Mouse (Mus musculus) urinary bladder, postnatal 4 days (tissue): ENCODE measurements around the gene Thumpd2.

Experiments used
- DNase-seq, 2 experiments: peaks; one replicate each; pipeline ENCODE4 v3.0.0; 2021 to 2022; ENCODE audit warnings: low spot score in 2 of 2

The Thumpd2 gene

GRCm38 (mm10) chr17:81064979-81065311, at the start of gene Thumpd2:
Gene Thumpd2, minus strand, starts transcription at chr17:81065082.
- DNase-seq = peak; percentile 85 to 92

DNA sequence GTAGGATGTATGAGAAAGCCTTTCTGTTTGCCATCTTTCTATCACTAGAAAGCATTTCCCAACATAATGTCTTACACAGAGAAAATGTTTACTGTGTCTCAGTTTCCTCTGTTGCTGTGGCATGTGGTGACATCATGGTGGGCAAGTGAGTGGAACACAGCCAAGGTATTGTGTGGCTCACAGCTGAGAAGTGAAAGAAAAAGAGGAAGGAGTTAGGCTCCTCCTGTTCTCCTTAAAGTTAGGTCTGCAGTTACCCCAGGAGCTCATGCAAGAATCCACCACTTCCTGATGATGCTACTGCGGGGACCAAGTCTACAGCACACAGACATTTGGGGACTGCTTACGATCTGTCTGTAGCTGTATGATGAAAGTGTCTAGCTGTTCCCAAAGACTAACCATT, 39.4 kb upstream of the Thumpd2 start:
- DNase-seq = no peak

DNA sequence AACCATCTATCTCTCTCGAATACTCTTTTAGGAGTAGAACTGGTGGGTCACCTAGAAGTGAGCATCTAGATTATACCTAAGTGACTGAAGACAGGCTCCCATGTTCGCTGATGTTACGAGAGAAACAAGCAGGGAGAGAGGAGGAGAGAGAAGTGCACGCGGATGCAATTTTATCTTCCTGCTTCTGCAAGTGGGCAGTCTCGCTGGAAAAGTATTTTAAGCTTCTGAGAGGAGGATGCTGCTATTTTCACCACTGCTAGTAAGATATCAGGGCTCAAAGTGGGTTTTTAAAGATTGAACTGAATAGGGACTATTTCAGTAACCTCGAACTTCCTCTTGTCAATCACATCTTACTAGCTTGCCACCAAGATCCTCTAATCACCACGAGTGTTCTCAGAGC, 38.0 kb upstream of the Thumpd2 start:
- no peak for DNase-seq

DNA sequence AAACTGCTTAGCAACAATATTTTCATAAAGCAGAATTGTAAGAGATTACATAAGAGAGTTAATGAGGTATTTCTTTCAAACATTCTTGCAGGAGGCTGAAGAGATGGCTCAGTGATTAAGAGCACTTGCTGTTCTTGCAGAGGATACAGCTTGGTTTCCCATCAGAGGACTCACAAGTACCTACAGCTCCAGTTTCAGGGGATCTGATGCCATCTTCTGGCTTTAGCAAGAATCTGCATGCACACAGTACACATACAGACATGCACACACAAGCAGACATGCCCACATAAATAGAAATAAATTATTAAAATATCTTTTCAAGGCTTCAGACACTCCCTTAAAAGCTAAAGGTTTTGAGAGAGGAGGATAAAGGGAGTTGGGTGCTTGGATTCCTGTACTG, 33.6 kb upstream of the Thumpd2 start:
- no peak for DNase-seq

DNA sequence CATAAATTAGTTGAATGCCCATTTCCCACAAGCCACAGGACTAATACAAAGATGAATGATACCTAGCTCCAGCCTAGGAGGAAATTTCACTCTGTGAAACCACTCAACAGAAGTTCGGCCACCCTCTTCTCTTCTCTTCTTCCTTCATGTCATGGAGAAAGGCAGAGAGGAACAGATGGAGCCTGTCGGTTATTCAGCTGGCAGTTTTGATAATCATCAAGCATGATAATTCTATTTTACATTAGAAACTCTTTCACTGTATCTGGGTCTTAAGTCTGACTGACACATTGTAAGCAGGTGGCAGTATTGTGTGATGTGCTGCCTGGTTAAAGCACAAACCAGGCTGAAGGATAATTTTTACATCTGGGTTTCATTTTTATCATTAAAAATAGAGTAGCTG, 31.6 kb upstream of the Thumpd2 start:
- DNase-seq = no peak

- DNase-seq = no peak
These were observed 27.9 kb upstream of the Thumpd2 start for GRCm38 (mm10) chr17:81092794-81093193.

DNA sequence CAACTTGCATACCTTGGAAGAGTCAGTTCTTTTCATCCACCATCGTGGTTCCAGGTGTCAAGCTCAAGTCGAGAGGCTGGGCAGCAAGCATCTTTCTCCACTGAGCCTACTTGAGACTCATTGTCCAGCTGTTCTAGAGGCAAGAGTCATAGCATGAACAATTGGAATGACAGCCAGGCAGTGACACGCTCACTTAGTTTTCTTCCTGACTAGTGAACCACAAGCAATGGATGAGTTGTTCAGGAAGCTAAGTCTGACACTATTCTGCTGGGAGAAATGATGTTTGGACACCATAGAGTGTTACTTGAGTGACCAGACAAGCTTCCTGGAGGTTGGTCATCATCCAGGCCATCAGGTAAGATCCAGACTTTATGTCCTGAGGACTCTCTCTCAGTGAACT, 24.0 kb upstream of the Thumpd2 start:
- no peak for DNase-seq

DNA sequence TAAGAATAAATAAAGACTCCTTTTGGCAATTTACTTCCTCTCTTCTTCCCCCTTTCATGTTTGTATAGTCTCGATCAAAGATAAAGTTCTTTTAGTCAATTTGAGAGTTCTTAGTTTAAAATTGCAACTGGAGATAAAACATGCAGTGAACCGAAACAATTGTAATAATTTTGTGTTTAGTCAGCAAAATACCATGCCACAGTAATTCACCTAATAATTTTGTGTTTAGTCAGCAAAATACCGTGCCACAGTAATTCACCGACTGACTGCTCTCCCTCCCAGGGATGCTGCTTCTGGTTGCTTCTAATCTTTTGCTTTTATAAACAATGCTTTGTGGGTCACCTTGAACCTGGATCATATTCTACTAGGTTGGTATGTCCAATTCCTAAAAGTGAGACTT, 22.9 kb upstream of the Thumpd2 start:
- no peak for DNase-seq

DNA sequence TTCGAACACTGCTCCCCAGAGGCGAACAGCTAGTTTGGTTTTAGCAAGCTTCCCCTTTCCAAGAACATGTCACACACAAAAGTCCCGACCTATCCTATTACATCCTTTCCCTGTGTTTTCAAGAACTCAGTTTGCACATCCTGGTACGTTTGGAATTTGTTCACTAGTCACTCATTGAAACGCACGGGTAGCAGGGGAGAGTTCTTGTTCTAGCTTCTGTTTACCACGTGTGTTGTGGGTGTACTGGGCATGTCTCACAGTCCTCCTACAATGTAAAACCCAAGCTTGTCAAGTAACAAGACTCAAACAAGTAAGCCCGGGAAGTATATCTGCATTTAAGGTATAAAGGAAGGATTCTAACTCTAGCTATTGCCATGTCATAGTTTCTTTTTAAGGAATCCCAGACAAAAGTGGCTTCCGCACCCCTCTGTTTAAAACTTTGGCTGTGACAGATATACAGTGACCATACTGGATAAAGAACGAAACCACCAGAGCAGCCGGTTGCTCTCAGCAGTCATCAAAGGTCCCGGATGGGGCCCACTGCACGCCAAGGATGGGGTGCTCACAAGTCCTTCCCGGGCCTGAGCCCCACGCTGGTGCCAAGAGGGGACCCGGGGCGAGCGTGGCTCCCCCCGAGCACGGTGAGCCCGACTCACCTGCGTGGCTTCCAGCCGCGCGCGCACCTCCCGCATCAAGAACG, 453 bp downstream of the Thumpd2 start:
- DNase-seq = no peak

DNA sequence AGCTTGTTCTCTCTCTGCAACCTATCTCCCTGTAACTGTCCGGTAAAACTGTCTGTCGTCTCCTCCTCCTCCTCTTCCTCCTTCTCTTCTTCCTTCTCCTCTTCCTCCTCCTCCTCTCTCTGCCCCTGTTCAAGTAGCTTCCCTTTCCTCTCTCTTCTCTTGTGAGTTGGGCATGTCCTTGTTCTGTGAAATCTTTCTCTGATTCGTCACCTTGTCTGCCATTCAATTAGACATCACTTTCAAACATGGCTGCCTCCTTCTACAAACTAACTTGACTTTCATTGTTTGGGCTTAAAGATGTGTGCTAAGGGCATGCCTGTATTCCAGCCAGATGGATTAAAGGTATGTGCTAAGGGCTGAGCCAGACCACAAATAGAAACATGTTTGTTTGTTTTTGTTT, 1.5 kb downstream of the Thumpd2 start:
- DNase-seq = no peak

GRCm38 (mm10) chr17:81062349-81062871, 2.5 kb downstream of the Thumpd2 start:
- DNase-seq = no peak

- DNase-seq = no peak
These were observed 8.0 kb downstream of the Thumpd2 start for GRCm38 (mm10) chr17:81056796-81057381.

- DNase-seq = no peak
These were observed 8.8 kb downstream of the Thumpd2 start for GRCm38 (mm10) chr17:81056035-81056434.

- no peak for DNase-seq
These were observed 9.4 kb downstream of the Thumpd2 start for GRCm38 (mm10) chr17:81055522-81055921.

DNA sequence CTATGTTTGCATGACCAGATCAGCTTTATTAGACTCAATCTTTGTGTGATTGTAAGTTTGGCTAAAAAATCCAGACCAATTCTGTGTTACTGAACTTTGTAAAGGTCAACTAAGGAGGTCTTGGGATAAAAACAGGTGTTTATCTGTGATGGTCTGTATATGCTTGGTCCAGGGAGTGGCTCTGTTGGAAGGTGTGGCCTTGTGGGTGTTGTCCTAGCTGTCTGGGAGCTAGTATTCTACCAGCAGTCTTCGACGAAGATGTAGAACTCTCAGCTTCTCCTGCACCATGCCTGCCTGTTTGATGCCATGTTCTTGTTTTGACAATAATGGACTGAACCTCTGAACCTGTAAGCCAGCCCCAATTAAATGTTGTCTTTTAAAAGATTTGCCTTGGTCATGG, 11.6 kb downstream of the Thumpd2 start:
- no peak for DNase-seq

DNA sequence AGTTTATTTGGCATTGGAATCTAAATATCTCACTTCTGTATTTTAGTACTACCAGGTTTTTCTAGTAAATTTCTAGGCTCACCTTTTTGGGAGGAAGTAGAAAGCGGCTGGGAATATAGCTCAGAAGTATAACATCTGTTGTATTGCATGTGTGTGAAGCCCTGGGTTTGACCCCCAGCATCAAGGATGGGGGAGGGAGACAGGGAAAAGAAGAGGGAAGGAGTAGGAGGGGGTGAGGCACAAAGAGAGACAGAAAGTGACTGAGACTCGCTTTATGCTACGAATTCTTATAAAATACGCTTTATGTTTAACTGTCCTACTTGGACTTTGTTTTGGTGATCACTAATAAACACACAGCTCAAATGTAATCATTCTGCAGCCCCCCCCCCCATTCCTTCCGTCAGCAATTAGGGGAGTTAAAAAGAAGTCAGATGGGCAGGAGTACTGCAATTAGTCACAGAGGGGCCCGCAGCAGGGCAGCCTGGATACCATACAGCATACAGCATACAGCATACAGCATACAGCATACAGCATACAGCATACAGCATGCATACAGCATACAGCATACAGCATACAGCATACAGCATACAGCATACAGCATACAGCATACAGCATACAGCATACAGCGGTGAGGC, 16.8 kb downstream of the Thumpd2 start:
- DNase-seq = no peak

- no peak for DNase-seq
These were observed 19.2 kb downstream of the Thumpd2 start for GRCm38 (mm10) chr17:81045525-81046150.

DNA sequence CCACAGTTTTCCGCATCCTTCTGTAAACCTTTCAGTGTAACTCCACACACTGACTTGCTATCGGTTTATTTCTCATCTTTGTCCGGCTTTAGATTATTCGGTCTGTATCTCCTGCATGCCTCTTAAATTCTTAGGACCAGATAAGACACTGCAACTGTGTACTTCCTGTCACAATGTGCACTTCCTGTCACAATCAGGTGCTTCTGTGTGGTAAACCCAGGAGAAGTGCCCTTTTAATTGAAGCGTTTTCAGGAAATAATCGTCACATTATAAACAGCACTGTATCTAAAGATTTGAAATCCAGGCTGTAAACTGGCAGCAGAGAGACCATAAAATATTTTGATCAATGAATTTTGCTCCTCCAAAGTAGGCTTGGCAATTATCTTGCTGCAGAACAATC, 19.8 kb downstream of the Thumpd2 start:
- DNase-seq = no peak

DNA sequence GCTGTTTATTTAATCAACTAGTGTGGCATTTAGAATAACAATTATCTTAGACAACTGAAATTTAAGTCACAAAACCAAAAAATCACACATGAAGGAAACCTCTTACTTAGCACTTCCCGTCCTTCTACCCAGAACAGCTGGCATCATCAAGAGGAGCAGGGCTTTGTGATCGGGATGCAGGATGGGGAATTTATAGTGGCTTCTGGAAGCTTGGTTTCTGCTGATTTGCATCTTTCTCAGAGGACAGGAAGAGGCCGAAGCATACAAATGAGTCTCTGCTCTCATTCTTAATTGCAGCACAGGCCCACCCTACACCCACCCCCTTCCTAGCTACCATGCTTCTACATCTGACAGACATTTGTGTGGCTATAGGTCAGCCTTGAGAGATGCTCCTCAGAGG, 20.5 kb downstream of the Thumpd2 start:
- DNase-seq = no peak

- DNase-seq = no peak
These were observed 23.2 kb downstream of the Thumpd2 start for GRCm38 (mm10) chr17:81041662-81042061.

DNA sequence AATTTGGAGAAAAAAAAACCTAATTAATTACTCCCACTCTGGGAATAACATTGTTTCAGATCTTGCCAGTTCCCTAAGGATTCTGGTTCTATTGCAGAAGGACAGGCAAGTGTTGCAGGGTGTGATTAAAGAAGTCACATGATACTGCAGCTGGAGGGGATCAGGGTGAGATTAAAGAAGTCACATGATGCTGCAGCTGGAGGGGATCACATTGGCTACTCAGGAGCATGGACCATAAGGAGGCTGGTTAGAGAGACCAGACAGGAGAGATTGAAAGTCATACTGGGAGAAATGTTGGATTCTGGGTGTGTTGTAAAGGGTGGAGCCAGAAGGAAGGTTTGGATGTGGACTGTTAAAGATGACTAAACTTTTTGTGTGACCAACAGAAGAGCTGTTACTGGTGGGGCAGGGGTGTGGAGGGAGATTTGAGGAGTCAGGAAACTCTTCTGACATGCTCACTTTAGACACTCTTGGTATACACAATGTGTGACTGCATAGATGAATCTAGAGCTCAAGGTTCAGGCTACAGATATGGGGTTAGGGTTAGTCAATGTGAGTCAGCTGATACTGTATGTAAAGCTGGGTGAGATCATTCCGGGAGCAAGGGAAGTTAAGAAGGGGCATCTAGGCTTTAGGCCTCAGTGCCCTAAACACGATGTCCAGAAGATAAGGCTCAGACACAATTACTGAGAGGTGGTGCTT, 26.0 kb downstream of the Thumpd2 start:
- no peak for DNase-seq

GRCm38 (mm10) chr17:81035354-81035753, 29.5 kb downstream of the Thumpd2 start:
- DNase-seq = no peak
